Mouse (Mus musculus): ENCODE data around the gene Srsf10. TPM values are rescaled to one million over a fixed set of nuclear protein-coding genes. Genes with fewer than 3 reads are reported as not detected.

The Srsf10 gene
- polyA plus RNA-seq, 1 experiment from 2014 or later: 298 TPM

GRCm38 (mm10) chr4:135911531-135911930, 56.0 kb downstream of the Srsf10 start:
- Histone ChIP-seq H3K4me1 (ENCODE audit: control insufficient read depth, insufficient read depth, low read length) (no peaks in the 10 kb centered on the region), H3K4me3 (ENCODE audit: low read depth, low read length) (no peak overlapping the region), H3K4me2 (replicated peaks; ENCODE audit: low read depth, low read length) (no peak overlapping the region), H3K9me3 (ENCODE audit: control insufficient read depth, low read depth, low read length) (no peaks in the 10 kb centered on the region), H3K36me3 (ENCODE audit: control insufficient read depth, insufficient read depth, low read length) (no peaks in the 10 kb centered on the region), H3K27me3 (ENCODE audit: control insufficient read depth, insufficient read depth, low read length) (no peaks in the 10 kb centered on the region), H3K27ac (ENCODE audit: low read length) (no peak overlapping the region), H3K9ac (replicated peaks; ENCODE audit: low read depth, low read length) (no peak overlapping the region)
- WGBS: 75% methylated on average over 7 of the region's 7 CpGs
- no peak for ATAC-seq (ENCODE audit: insufficient number of reproducible peaks, insufficient read depth, low FRiP score, low read depth)

GRCm38 (mm10) chr4:135912164-135912563, 56.6 kb downstream of the Srsf10 start:
- no peak for ATAC-seq (ENCODE audit: insufficient number of reproducible peaks, insufficient read depth, low FRiP score, low read depth)
- Histone ChIP-seq H3K27ac (ENCODE audit: low read length) (no peak overlapping the region), H3K4me2 (replicated peaks; ENCODE audit: low read depth, low read length) (no peak overlapping the region), H3K9ac (replicated peaks; ENCODE audit: low read depth, low read length) (no peak overlapping the region), H3K4me3 (ENCODE audit: low read depth, low read length) (no peak overlapping the region), H3K9me3 (ENCODE audit: control insufficient read depth, low read depth, low read length) (no peaks in the 10 kb centered on the region), H3K27me3 (ENCODE audit: control insufficient read depth, insufficient read depth, low read length) (no peaks in the 10 kb centered on the region), H3K4me1 (ENCODE audit: control insufficient read depth, insufficient read depth, low read length) (no peaks in the 10 kb centered on the region), H3K36me3 (ENCODE audit: control insufficient read depth, insufficient read depth, low read length) (no peaks in the 10 kb centered on the region)
- WGBS: 63% methylated on average over 3 of the region's 3 CpGs

- Histone ChIP-seq H3K36me3 (ENCODE audit: control insufficient read depth, insufficient read depth, low read length) (no peaks in the 10 kb centered on the region), H3K4me3 (ENCODE audit: low read depth, low read length) (no peak overlapping the region), H3K27ac (ENCODE audit: low read length) (no peak overlapping the region), H3K4me2 (replicated peaks; ENCODE audit: low read depth, low read length) (no peak overlapping the region), H3K9me3 (ENCODE audit: control insufficient read depth, low read depth, low read length) (no peaks in the 10 kb centered on the region), H3K9ac (replicated peaks; ENCODE audit: low read depth, low read length) (no peak overlapping the region), H3K4me1 (ENCODE audit: control insufficient read depth, insufficient read depth, low read length) (no peaks in the 10 kb centered on the region), H3K27me3 (ENCODE audit: control insufficient read depth, insufficient read depth, low read length) (no peaks in the 10 kb centered on the region)
- WGBS: 33% methylated on average over 3 of the region's 3 CpGs
- ATAC-seq (ENCODE audit: insufficient number of reproducible peaks, insufficient read depth, low FRiP score, low read depth): no peak
These were observed 57.3 kb downstream of the Srsf10 start for GRCm38 (mm10) chr4:135912835-135913234.

- no peaks in the 10 kb centered on the region for H3K4me1 ChIP-seq (ENCODE audit: control insufficient read depth, insufficient read depth, low read length)
- H3K27me3 ChIP-seq (ENCODE audit: control insufficient read depth, insufficient read depth, low read length): no peaks in the 10 kb centered on the region
- ATAC-seq (ENCODE audit: insufficient number of reproducible peaks, insufficient read depth, low FRiP score, low read depth): no peak
- no peak overlapping the region for H3K9ac ChIP-seq (replicated peaks; ENCODE audit: low read depth, low read length)
- H3K9me3 ChIP-seq (ENCODE audit: control insufficient read depth, low read depth, low read length): no peaks in the 10 kb centered on the region
- no peaks in the 10 kb centered on the region for H3K36me3 ChIP-seq (ENCODE audit: control insufficient read depth, insufficient read depth, low read length)
- 67% methylated on average over 4 of the region's 4 CpGs for WGBS
- no peak overlapping the region for H3K27ac ChIP-seq (ENCODE audit: low read length)
- H3K4me3 ChIP-seq (ENCODE audit: low read depth, low read length): no peak overlapping the region
- no peak overlapping the region for H3K4me2 ChIP-seq (replicated peaks; ENCODE audit: low read depth, low read length)
These were observed 57.9 kb downstream of the Srsf10 start for GRCm38 (mm10) chr4:135913433-135913832.

- Histone ChIP-seq H3K9ac (replicated peaks; ENCODE audit: low read depth, low read length) (no peak overlapping the region), H3K27ac (ENCODE audit: low read length) (no peak overlapping the region), H3K27me3 (ENCODE audit: control insufficient read depth, insufficient read depth, low read length) (no peaks in the 10 kb centered on the region), H3K4me3 (ENCODE audit: low read depth, low read length) (no peak overlapping the region), H3K4me2 (replicated peaks; ENCODE audit: low read depth, low read length) (no peak overlapping the region), H3K4me1 (ENCODE audit: control insufficient read depth, insufficient read depth, low read length) (no peaks in the 10 kb centered on the region; the same call in 1 of the 2 replicates), H3K36me3 (ENCODE audit: control insufficient read depth, insufficient read depth, low read length) (peaks cover 2% of the 10 kb centered on the region), H3K9me3 (ENCODE audit: control insufficient read depth, low read depth, low read length) (no peaks in the 10 kb centered on the region)
- WGBS: 74% methylated on average over 13 of the region's 13 CpGs
- ATAC-seq (ENCODE audit: insufficient number of reproducible peaks, insufficient read depth, low FRiP score, low read depth): no peak
These were observed 63.2 kb downstream of the Srsf10 start for GRCm38 (mm10) chr4:135918635-135919279.

- H3K27me3 ChIP-seq (ENCODE audit: control insufficient read depth, insufficient read depth, low read length): no peaks in the 10 kb centered on the region
- H3K9ac ChIP-seq (replicated peaks; ENCODE audit: low read depth, low read length): no peak overlapping the region
- no peak overlapping the region for H3K4me3 ChIP-seq (ENCODE audit: low read depth, low read length)
- no peaks in the 10 kb centered on the region; the same call in 1 of the 2 replicates for H3K4me1 ChIP-seq (ENCODE audit: control insufficient read depth, insufficient read depth, low read length)
- H3K36me3 ChIP-seq (ENCODE audit: control insufficient read depth, insufficient read depth, low read length): peaks cover 6% of the 10 kb centered on the region
- no peak overlapping the region for H3K4me2 ChIP-seq (replicated peaks; ENCODE audit: low read depth, low read length)
- H3K27ac ChIP-seq (ENCODE audit: low read length): no peak overlapping the region
- H3K9me3 ChIP-seq (ENCODE audit: control insufficient read depth, low read depth, low read length): no peaks in the 10 kb centered on the region
- no peak for ATAC-seq (ENCODE audit: insufficient number of reproducible peaks, insufficient read depth, low FRiP score, low read depth)
- WGBS: 89% methylated on average over 3 of the region's 3 CpGs
These were observed 63.7 kb downstream of the Srsf10 start for GRCm38 (mm10) chr4:135919280-135919639.

Other genes with a start within 250 kb of the Srsf10 start
- gene Ifnlr1, start 169.5 kb upstream of the Srsf10 start, polyA plus RNA-seq (2014; fragmentation: Nextera tagmentation; extraction: Ambion mirVana): 1.4 and 1.8 TPM in 2 replicates
- gene Il22ra1, start 127.6 kb upstream of the Srsf10 start, polyA plus RNA-seq (2014; fragmentation: Nextera tagmentation; extraction: Ambion mirVana): 0.33 and 0.60 TPM in 2 replicates
- gene Myom3, start 96.0 kb upstream of the Srsf10 start, polyA plus RNA-seq (2014; fragmentation: Nextera tagmentation; extraction: Ambion mirVana): 0.09 and 0.31 TPM in 2 replicates
- gene Pnrc2, start 18.1 kb downstream of the Srsf10 start, polyA plus RNA-seq (2014; fragmentation: Nextera tagmentation; extraction: Ambion mirVana): 172 and 189 TPM in 2 replicates
- gene Cnr2, start 39.6 kb downstream of the Srsf10 start, polyA plus RNA-seq (2014; fragmentation: Nextera tagmentation; extraction: Ambion mirVana): 0.38 and 0.39 TPM in 2 replicates
- gene Fuca1, start 65.0 kb downstream of the Srsf10 start, polyA plus RNA-seq (2014; fragmentation: Nextera tagmentation; extraction: Ambion mirVana): 87.7 and 93.3 TPM in 2 replicates
- 85.5 and 87.7 TPM in 2 replicates for gene Hmgcl, start 90.7 kb downstream of the Srsf10 start, polyA plus RNA-seq (2014; fragmentation: Nextera tagmentation; extraction: Ambion mirVana)
- 47.7 and 48.1 TPM in 2 replicates for gene Gale, start 108.0 kb downstream of the Srsf10 start, polyA plus RNA-seq (2014; fragmentation: Nextera tagmentation; extraction: Ambion mirVana)
- gene Lypla2, start 116.9 kb downstream of the Srsf10 start, polyA plus RNA-seq (2014; fragmentation: Nextera tagmentation; extraction: Ambion mirVana): 101 and 104 TPM in 2 replicates
- 45.9 and 46.6 TPM in 2 replicates for gene Pithd1, start 131.5 kb downstream of the Srsf10 start, polyA plus RNA-seq (2014; fragmentation: Nextera tagmentation; extraction: Ambion mirVana)
- 39.8 and 43.9 TPM in 2 replicates for gene Eloa, start 166.0 kb downstream of the Srsf10 start, polyA plus RNA-seq (2014; fragmentation: Nextera tagmentation; extraction: Ambion mirVana)
- gene Rpl11, start 197.7 kb downstream of the Srsf10 start, polyA plus RNA-seq (2014; fragmentation: Nextera tagmentation; extraction: Ambion mirVana): 506 and 533 TPM in 2 replicates

All from stomach, embryonic 14.5 days (tissue).